Mouse (Mus musculus) lung, embryonic 16.5 days (tissue): ENCODE results near the gene Scarb1. TPM values are rescaled to one million over a fixed set of nuclear protein-coding genes. Genes with fewer than 3 reads are reported as not detected.

ENCODE experiments used
- ATAC-seq: fragments of 200-750 bp; cut with Nextera tagmentation; 2 replicates; pipeline ENCODE4 v1.8.0; 2017; ENCODE audit warnings: low read depth, mild to moderate bottlenecking, moderate library complexity
- H3K27ac ChIP-seq: fragments of 300-500 bp; sonication (generic); 2 replicates; pipeline ENCODE4 v1.5.1; 2014; ENCODE audit warnings: mild to moderate bottlenecking, control low read depth, low read length
- H3K27me3 ChIP-seq: fragments of 300-500 bp; sonication (generic); 2 replicates; pipeline ENCODE4 v1.6.1; 2014; ENCODE audit warnings: low read depth, low read length, mixed read lengths; ENCODE audit not compliant: control insufficient read depth, insufficient read depth
- H3K36me3 ChIP-seq: fragments of 300-500 bp; sonication (generic); 2 replicates; pipeline ENCODE4 v1.6.1; 2014; ENCODE audit warnings: low read length; ENCODE audit not compliant: control insufficient read depth, insufficient read depth
- H3K4me1 ChIP-seq: fragments of 300-500 bp; sonication (generic); replicated peaks from 2 replicates; pipeline ENCODE4 v1.6.1; 2014; ENCODE audit warnings: low read length, mixed read lengths; ENCODE audit not compliant: control insufficient read depth, insufficient read depth
- H3K4me2 ChIP-seq: fragments of 300-500 bp; sonication (generic); 2 replicates; pipeline ENCODE4 v1.6.1; 2014; ENCODE audit warnings: low read depth, low read length, control low read depth
- H3K4me3 ChIP-seq: fragments of 300-500 bp; sonication (generic); 2 replicates; pipeline ENCODE4 v1.5.1; 2014; ENCODE audit warnings: mild to moderate bottlenecking, low read length, control low read depth
- H3K9ac ChIP-seq: fragments of 300-500 bp; sonication (generic); 2 replicates; pipeline ENCODE4 v1.6.1; 2014; ENCODE audit warnings: low read length, control low read depth
- H3K9me3 ChIP-seq: fragments of 300-500 bp; sonication (generic); 2 replicates; pipeline ENCODE4 v1.6.1; 2016; ENCODE audit warnings: low read length; ENCODE audit not compliant: control insufficient read depth
- WGBS: fragments of 180-500 bp; shearing (Covaris S2); extraction: QIAGEN DNeasy Blood & Tissue Kit; methylation state at CpG from one replicate; pipeline ENCODE4 v1.1.7; 2014; 5-methylcytosine and 5-hydroxymethylcytosine counted together
- polyA plus RNA-seq: library from polyadenylated mRNA; unstranded; fragments of >200 nt; fragmentation: Nextera tagmentation; extraction: Ambion mirVana; gene quantifications from 2 replicates; pipeline ENCODE4 v1.2.1, GENCODE M21; 2015

The Scarb1 gene
- polyA plus RNA-seq, 1 experiment from 2014 or later = 66.6 TPM

DNA sequence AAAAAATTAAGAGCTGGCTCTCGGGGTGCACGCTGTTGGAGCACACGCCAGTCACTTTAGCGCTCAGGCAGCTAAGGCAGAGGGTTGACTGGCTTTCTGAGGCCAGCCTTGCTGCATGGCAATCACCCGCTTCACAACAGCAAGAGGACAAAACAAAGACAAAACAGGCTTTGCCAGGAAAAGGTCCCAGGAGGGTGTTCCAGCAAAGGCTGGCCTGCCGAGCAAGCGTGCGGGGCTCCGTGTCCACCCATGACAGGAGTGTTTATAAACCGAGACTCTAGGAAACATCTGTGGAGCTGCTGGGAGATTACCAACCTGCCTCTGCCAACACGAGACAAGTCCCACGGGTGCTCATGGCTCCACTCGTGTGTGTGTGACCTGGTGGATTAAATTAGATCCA is 34.1 kb downstream of the Scarb1 start:
- WGBS = 66% methylated on average over 13 of the region's 13 CpGs

GRCm38 (mm10) chr5:125306372-125306771 is 34.5 kb downstream of the Scarb1 start:
- Histone ChIP-seq H3K9ac (no peak overlapping the region), H3K27me3 (no peaks in the 10 kb centered on the region), H3K4me2 (no peak overlapping the region), H3K4me3 (no peak overlapping the region), H3K36me3 (peaks cover 5% of the 10 kb centered on the region; the same call in 1 of the 2 replicates), H3K27ac (no peak overlapping the region), H3K9me3 (no peaks in the 10 kb centered on the region), H3K4me1 (peaks cover 4% of the 10 kb centered on the region; the same call in 1 of the 2 replicates)
- ATAC-seq = no peak
- 76% methylated on average over 7 of the region's 7 CpGs for WGBS

More for the DNA sequence above, 34.1 kb downstream of the Scarb1 start:
- Histone ChIP-seq H3K9me3 (no peaks in the 10 kb centered on the region), H3K4me2 (no peak overlapping the region), H3K36me3 (peaks cover 5% of the 10 kb centered on the region; the same call in 1 of the 2 replicates), H3K4me1 (peaks cover 4% of the 10 kb centered on the region; the same call in 1 of the 2 replicates), H3K27me3 (no peaks in the 10 kb centered on the region), H3K27ac (no peak overlapping the region), H3K4me3 (no peak overlapping the region), H3K9ac (no peak overlapping the region)
- ATAC-seq = no peak

GRCm38 (mm10) chr5:125305229-125306081 is 35.4 kb downstream of the Scarb1 start:
- H3K4me1 ChIP-seq = peaks cover 4% of the 10 kb centered on the region; the same call in 1 of the 2 replicates
- no peak overlapping the region for H3K27ac ChIP-seq
- no peak overlapping the region for H3K4me2 ChIP-seq
- ATAC-seq = 0 out of 2 replicates have a peak, but pooled peaks have one; percentile 19
- no peaks in the 10 kb centered on the region for H3K27me3 ChIP-seq
- H3K36me3 ChIP-seq = peaks cover 5% of the 10 kb centered on the region
- no peak overlapping the region for H3K4me3 ChIP-seq
- no peak overlapping the region for H3K9ac ChIP-seq
- no peaks in the 10 kb centered on the region for H3K9me3 ChIP-seq
- WGBS = 54% methylated on average over 14 of the region's 14 CpGs

DNA sequence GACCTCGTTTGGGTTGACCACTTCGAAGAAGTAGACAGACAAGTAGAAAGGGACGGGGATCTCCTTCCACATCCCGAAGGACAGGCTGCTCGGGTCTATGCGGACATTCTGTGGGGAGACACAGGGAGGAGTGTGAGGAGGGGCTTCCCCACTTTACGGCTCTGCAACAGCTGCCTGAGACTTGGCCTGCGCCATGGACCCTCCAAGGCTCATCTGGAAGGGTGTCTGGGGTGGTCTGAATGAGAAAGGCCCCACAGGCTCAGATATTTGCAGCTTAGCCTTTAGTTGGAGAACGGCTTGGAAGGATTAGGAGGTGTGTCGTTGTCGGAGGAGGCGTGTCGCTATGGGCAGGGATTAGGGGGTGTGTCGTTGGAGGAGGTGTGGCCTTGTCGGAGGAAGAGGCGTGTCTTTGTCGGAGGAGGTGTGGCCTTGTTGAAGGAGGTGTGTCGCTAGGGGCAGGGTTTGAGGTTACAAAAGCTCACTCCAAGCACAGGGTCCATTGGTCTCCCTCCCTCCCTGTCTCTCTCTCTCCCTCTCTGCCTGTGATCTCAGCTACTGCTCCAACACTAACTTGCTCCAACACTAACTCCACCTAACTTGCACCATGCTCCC is 36.5 kb downstream of the Scarb1 start:
- H3K4me2 ChIP-seq = peak overlapping the region; percentile 27
- peaks cover 4% of the 10 kb centered on the region; the same call in 1 of the 2 replicates for H3K4me1 ChIP-seq
- no peaks in the 10 kb centered on the region for H3K27me3 ChIP-seq
- WGBS = 24% methylated on average over 18 of the region's 18 CpGs
- peaks cover 14% of the 10 kb centered on the region for H3K36me3 ChIP-seq
- ATAC-seq = peak; percentile 84
- peaks cover 4% of the 10 kb centered on the region; the same call in 1 of the 2 replicates for H3K9me3 ChIP-seq
- 0 out of 2 replicates have a peak overlapping the region, but pooled peaks have one; percentile 8 for H3K4me3 ChIP-seq
- no peak overlapping the region for H3K9ac ChIP-seq
- H3K27ac ChIP-seq = no peak overlapping the region

DNA sequence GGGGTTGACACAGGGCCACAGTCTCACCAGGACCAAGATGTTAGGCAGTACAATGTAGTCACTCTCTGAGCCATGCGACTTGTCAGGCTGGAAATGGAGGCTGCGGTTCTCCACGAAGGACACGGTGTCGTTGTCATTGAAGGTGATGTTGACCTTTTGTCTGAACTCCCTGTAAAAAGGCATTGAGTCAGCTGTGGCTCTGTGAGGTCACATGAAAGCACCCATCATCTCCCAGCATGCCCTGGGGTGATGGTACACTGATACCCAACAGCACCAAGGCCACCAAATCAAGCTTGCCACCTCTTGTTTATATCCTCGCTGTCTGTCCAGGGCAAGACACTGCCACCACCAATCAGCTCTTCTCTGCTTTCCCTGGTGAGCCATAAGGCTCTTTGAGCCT is 37.8 kb downstream of the Scarb1 start:
- 93% methylated on average over 6 of the region's 6 CpGs for WGBS
- H3K36me3 ChIP-seq = peaks cover 14% of the 10 kb centered on the region
- peaks cover 4% of the 10 kb centered on the region; the same call in 1 of the 2 replicates for H3K4me1 ChIP-seq
- H3K27ac ChIP-seq = no peak overlapping the region
- no peak overlapping the region for H3K9ac ChIP-seq
- ATAC-seq = no peak
- peaks cover 4% of the 10 kb centered on the region; the same call in 1 of the 2 replicates for H3K9me3 ChIP-seq
- no peak overlapping the region for H3K4me3 ChIP-seq
- no peak overlapping the region for H3K4me2 ChIP-seq
- H3K27me3 ChIP-seq = no peaks in the 10 kb centered on the region

DNA sequence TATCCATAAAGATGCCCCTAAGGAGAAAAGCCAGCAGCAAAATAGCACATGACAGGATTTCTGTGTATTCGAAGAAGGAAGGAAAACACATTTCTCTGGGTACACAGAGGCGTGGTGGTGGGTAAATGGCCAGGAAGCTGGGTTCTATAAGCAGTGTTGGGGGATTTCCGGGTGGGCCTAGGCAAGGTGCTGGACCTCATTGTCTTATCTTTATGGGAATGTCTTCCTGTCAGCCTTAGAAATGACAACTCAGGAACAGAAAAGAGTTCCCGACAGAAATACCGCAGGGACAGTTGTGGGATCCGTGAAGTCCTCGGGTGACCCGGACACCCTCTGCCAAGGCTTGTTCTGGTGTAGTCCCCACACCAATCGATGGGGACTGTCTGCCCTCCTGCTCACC is 42.7 kb downstream of the Scarb1 start:
- H3K36me3 ChIP-seq = peaks cover 27% of the 10 kb centered on the region
- no peak overlapping the region for H3K9ac ChIP-seq
- 76% methylated on average over 9 of the region's 9 CpGs for WGBS
- H3K9me3 ChIP-seq = peaks cover 4% of the 10 kb centered on the region; the same call in 1 of the 2 replicates
- ATAC-seq = peak; percentile 73
- H3K4me3 ChIP-seq = no peak overlapping the region
- no peaks in the 10 kb centered on the region for H3K4me1 ChIP-seq
- H3K27ac ChIP-seq = no peak overlapping the region
- H3K27me3 ChIP-seq = no peaks in the 10 kb centered on the region
- H3K4me2 ChIP-seq = no peak overlapping the region

GRCm38 (mm10) chr5:125297171-125297570 is 43.7 kb downstream of the Scarb1 start:
- Histone ChIP-seq H3K4me1 (no peaks in the 10 kb centered on the region), H3K27me3 (no peaks in the 10 kb centered on the region), H3K27ac (no peak overlapping the region), H3K36me3 (peaks cover 23% of the 10 kb centered on the region), H3K9ac (no peak overlapping the region), H3K4me3 (no peak overlapping the region), H3K4me2 (no peak overlapping the region), H3K9me3 (peaks cover 4% of the 10 kb centered on the region; the same call in 1 of the 2 replicates)
- 90% methylated on average over 7 of the region's 7 CpGs for WGBS
- no peak for ATAC-seq

DNA sequence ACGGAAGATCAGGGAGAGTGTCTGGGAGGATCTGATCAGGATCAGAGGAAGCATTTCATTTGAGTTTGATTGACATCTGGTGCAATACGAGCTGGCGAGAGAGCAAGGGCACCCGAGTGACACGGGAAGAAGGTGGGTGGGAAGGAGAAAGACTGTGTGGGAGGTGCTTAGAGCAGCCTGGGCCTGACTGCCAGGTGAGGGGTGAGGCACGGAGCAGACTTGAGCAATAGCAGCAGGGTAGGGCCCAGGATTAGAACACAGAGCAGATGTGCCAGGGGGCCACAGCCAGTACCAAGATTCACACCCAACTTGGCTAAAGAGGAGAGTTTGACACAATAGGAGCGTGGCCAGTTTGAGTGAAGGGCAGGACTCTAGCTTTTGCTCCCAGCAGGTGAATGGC is 47.9 kb downstream of the Scarb1 start:
- Histone ChIP-seq H3K4me1 (no peaks in the 10 kb centered on the region), H3K36me3 (peaks cover 14% of the 10 kb centered on the region), H3K27me3 (no peaks in the 10 kb centered on the region), H3K27ac (no peak overlapping the region), H3K9me3 (no peaks in the 10 kb centered on the region), H3K9ac (no peak overlapping the region), H3K4me2 (no peak overlapping the region), H3K4me3 (no peak overlapping the region)
- WGBS = 56% methylated on average over 7 of the region's 7 CpGs
- ATAC-seq = no peak

DNA sequence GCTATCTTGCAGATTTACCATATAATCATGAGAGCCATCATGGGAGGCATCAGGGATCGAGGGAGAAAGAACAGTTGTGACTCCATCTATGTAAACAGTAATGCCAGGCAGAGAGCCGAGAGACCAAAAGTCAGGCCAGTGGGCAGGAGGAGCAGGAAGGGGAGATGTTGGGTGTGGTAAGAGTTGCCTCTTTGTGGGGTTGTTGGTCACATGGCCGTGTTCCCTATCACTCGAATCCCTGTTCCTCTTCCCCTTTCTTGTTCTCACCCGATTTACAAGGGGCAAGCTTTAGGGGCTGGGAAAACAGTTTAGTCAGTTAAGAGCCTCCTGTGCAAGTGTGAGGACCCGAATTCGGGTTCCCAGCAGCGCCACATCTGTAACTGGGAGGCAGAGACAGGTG is 49.0 kb downstream of the Scarb1 start:
- H3K4me2 ChIP-seq = no peak overlapping the region
- H3K4me3 ChIP-seq = no peak overlapping the region
- no peak overlapping the region for H3K27ac ChIP-seq
- peaks cover 19% of the 10 kb centered on the region for H3K36me3 ChIP-seq
- no peaks in the 10 kb centered on the region for H3K4me1 ChIP-seq
- 76% methylated on average over 8 of the region's 8 CpGs for WGBS
- no peaks in the 10 kb centered on the region for H3K9me3 ChIP-seq
- no peak overlapping the region for H3K9ac ChIP-seq
- ATAC-seq = no peak
- H3K27me3 ChIP-seq = no peaks in the 10 kb centered on the region
